Mouse (Mus musculus) left cerebral cortex, postnatal 10 days (tissue): ENCODE results near the gene Galnt15. TPM values are rescaled to one million over a fixed set of nuclear protein-coding genes. Genes with fewer than 3 reads are reported as not detected.

ENCODE experiments used
- DNase-seq, 2 experiments: peaks; one replicate each; pipeline ENCODE4 v3.0.0; 2021 to 2022; ENCODE audit warnings: low spot score in 2 of 2, mixed read lengths in 1 of 2; ENCODE audit errors: extremely low spot score in 1 of 2
- intact Hi-C: fragments of 180-260 bp; cut with DNase I; formaldehyde crosslinking; loops from one replicate; pipeline ENCODE4 v1.15.1; 2025
- total RNA-seq, 2 experiments: library from RNA; stranded (reverse); gene quantifications; 2 replicates each; pipeline ENCODE4 v1.2.3; 2021

Gene Galnt15
- total RNA-seq, 2 experiments from 2014 or later: 0.75 to 1.6 TPM

DNA sequence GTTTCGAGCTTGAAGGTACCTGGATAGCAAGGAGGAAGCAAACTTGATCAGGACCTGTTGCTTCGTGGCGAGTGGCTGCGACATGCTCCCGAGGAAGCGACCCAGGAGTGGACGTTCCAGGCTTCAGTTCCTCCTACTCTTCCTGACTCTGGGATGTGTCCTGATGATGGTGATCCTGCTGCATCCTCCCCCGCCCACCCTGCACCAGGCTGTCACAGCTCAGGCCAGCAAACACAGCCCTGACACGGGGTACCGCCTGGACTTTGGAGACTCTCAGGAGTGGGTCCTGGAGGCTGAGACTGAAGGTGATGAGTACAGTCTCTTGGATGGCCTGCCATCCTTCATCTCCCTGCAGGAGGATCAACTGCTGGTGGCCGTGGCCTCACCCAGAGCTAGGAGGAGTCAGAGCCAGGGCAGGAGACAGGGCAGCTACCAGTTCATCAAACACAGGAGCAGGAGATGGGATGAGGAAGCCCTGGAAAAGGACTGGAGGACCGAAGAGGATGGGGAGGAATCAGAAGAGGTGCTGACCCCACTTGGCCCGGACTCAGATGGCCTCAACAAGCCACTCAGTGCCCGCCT is 713 bp downstream of the Galnt15 start:
- no peak for DNase-seq
- intact Hi-C loops: no loop called here

DNA sequence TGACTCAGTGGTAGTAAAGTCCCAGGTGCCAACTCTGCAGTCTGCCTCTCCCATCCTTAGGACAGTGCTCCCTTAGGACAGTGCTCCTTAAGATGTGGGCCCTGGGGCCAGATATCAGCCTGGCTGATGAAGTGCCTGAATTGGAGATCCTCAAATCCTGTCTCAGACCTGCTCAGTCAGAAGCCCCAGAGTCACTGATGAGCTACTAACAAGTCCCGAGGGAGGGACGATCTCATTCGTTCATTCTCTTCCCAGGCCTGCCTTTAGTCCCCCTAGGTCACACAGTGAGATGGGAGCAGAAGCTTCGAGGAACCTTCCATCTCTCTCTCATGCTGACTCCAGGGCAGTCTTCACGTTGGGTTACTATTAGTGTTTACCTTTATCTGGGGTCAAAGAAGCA is 1.3 kb downstream of the Galnt15 start:
- intact Hi-C loops: no loop called here
- DNase-seq: no peak

DNA sequence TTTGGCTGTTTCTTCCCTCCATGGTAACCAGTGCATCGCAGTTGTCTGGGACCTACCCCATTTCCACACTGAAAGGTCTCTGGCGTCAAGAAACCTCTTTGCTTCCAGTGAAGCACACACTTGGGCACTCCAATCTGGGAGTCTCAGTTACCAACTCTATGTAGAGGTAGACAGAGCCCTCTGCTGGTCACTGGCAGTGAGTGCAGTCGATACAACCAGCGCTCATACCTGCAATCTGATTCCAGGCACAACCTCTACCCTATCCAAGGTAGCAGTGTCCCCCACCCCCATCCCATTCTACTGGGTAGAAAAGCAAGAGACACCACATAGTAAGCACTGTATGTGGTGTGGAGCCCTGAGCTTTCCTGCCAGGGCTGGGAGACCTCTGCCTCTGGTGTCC is 3.7 kb downstream of the Galnt15 start:
- intact Hi-C loops: loop anchor here (1.0 to 2.0 kb wide), 2 partner anchors 77 to 238 kb away; no protein-coding TSS in a partner anchor
- DNase-seq: peak; percentile 65 to 73

DNA sequence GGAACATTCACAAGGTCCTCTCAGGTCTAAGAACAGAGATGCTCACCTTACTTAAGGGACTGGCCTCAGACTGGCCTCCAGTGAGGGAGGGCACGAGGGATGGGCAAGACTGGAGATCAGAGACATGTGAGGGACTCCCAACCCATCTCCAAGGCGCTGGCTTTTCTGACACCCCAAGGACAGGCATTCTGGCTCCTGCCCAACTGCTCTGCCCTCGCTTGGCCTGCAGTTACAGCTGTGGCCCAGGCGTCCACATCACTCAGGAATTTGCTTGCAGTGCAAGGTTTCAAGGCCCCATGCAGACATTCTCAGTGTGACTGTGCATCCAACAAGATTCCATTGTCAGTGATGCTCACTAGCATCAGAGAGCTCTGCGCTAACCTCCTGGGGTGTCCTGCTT is 7.7 kb downstream of the Galnt15 start:
- intact Hi-C loops: no loop called here
- peak in 1 of 2 experiments; percentile 55 for DNase-seq

DNA sequence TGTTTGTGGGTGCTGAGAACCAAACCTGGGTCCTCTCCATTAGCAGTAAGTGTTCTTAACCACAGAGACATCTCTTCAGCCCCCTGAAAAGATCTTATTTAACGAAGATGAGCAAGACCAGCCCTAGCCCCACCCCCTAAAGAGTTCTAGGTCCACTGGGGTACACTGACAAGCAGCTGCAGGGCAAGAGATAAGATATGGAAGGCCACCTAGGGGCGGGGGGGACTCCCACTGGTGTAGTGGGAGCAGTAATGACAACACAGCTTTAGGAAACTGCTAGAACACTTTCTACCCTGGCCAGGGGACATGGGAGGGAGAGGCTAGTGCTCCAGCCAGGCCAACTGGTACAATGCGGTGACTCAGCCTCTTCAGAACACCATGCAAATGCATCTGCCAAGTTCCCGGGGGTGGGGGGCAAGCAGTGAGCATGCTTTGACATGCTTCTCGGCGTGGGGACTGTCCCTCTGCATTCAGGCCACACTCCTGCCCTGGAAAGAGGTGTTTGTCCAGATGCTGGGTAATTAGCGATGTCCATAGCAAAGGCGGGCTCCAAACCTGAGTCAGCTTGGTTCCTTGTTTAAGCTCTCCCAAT is 9.0 kb downstream of the Galnt15 start:
- no peak for DNase-seq
- intact Hi-C loops: no loop called here

DNA sequence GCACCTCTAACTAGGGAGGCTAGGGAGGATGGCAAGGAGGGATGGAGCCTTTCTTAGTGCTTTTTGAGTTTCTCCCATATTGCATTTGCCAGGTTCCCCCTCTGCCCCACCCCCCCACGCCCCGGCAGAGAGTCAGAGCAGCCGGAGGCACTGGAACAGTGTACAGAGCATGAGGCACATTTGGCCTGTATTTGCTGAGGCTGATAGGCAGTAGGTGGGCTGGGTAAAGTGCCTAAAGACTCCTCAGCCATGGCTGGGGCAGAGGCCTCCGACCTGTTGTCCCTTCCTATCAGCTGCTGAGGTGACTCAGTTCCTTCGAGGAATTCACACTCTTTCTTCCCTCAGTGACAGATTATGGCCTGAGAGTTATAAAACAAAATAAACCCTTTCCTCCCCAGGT is 13.3 kb downstream of the Galnt15 start:
- no peak for DNase-seq
- intact Hi-C loops: no loop called here

DNA sequence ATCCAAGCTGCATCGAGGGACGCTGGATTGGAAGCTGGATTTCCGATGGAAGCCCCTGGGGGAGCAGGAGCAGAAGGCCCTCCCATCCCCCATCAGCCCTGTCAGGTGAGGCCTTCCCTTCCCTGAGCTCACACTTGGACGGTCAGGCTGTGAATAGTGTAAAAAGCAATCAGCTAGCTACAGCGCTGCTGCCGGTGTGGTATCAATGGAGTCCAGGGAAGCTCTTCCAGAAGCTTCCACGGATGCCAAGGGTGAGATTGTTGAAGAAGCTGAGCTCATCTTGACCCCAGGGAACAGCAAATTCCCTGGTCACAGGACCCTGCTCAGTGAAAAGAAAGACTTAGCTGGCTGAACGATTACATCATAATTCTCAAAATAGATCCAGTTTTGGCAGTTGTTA is 17.6 kb downstream of the Galnt15 start:
- intact Hi-C loops: no loop called here

DNA sequence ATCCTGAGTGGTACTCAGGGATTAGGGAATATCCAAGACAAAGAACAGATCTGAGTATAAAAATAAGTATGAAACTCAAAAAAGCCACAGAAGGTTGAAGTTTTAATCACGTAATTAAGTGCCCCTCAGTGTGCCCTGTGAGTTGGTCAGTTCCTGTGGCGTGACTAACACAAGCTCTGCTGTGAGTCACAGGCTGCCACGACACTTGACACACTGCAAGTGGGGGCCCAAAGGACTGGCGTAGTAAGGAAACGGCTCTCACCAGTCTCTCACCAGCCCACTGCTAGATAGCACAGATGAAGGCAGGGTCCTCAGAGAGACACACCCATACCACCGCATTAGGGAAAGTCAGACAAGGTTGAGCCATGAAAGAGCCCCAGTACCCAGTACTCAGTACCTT is 21.4 kb downstream of the Galnt15 start:
- DNase-seq: no peak
- intact Hi-C loops: no loop called here

More for the DNA sequence above, 17.6 kb downstream of the Galnt15 start:
- DNase-seq: no peak

DNA sequence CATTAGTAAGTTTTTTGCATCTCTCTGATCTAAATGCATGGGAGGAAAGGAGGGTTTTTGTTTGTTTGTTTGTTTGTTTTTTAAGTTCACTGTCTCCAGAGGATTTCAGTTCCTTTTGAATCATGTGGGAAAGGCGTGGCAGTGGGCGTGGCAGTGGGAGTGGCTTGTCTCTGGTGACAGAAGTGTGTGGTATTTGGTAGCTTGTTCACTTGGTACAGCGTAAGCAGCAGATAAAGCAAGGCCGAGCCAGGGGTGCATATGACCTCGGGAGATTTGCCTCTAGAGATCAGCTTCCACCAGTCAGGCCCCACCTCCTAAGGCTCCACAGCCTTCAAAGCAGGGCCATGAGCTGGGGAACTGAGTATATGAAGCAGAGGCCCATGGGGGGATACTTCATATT is 25.1 kb downstream of the Galnt15 start:
- intact Hi-C loops: no loop called here
- DNase-seq: no peak

DNA sequence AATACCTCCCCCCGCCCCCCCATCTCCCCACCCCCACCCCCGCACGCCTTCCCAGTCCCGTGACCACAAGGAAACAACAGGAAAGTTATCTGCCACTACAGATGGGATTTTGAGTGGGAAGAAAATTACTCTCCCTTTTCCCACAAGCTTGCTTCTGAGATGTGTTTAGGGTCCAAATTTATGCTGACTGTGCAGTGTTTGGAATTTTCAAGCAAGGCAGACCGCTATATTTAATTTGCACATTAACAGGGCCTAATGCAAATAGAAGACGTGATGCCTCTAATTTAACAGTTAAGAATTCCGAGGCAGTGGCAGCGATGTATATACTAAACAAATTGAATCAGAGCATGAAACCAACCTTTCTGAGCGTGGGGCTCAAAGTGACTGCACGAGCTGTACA is 26.0 kb downstream of the Galnt15 start:
- DNase-seq: no peak
- intact Hi-C loops: no loop called here

DNA sequence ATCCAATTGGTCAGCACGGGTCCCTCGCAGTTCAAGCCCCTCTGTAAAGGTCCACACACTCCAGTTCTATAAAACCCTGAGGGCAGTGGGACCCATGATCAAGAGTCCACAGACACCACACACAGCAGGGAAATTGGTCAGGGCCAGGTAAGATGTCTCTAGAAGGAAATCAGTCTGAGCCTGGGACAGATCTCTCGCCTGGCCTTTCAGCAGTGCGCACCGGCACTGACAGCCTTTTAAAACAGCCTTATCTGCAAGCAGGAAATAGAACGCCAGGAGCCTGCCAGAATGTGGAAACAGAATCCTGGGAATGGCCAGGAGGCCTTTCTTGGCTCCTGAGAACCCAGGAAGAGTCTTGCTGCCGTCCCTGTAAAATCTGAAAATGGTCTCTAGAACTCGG is 27.0 kb downstream of the Galnt15 start:
- no peak for DNase-seq
- intact Hi-C loops: no loop called here

DNA sequence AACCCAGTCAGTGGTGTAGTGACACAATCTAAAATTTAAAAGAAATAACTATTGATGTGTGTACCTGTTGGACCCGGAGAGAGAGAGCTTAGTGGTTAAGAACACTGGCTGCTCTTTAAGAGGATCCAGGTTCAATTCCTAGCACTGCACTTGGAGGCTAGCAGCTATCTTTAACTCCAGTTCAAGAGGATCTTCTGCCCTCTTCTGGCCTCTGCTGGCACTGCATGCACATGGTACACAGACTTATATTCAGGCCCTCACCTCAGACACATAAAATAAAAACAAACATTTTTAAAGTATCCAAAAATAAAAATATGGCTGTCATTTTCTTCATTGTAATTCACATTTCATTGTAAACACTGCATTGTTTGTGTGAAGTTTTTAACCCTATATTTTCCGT is 27.9 kb downstream of the Galnt15 start:
- intact Hi-C loops: no loop called here
- no peak for DNase-seq

DNA sequence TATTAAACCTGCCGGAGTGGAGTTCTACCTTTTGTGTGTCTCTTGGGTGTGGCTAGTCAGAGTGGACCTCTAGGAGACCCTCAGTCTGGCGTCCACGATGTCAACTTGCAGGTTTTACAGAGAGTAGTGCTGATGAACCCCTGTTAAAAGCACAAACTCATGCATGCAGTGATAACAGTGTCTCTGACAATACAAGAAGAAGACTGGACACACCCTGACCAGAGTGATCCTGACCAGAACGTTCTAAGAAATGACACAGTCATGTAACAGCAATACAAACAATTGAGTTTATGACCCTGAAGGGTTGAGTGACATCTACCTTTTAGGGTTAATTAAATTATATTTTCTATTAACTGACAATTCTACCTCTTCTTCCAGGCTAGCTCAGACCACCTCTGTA is 28.9 kb downstream of the Galnt15 start:
- intact Hi-C loops: no loop called here
- DNase-seq: no peak

DNA sequence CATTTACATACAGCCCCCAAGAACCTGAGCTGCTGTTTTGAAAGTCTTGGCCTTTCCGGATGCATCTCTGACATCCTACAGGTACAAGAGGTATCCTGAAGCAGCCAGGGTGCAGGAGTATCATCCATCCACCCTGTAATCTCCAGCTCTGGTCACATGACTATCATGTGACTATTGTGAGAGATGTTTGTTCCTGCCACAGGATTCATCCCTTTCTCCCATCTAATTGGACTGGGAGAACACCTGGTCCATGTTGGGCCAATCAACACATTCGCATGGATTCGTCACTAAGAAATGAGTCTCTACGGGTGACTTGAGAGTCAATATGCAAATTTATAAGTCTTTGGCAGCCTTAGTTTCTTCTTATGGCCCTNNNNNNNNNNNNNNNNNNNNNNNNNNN is 32.6 kb downstream of the Galnt15 start:
- intact Hi-C loops: no loop called here
- no peak for DNase-seq

DNA sequence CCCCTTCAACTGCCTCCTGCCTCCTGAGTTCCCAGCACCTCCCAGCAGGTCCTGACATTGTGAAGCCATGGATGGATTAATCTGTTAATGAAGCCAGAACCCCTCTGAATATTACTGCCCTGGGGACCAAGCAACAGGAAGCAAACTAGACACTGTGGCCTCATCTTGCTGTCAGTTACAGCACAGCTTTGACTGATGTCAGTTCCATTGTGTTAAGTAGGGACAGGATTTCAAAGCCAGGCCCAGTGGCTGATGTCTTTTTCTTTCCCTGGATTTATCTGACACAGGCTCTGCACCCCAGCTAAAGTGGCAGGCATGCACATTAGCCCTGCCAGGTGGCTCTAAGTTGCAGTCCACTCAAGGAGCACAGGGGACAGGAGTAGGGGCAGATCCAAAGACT is 44.0 kb downstream of the Galnt15 start:
- DNase-seq: no peak
- intact Hi-C loops: no loop called here

DNA sequence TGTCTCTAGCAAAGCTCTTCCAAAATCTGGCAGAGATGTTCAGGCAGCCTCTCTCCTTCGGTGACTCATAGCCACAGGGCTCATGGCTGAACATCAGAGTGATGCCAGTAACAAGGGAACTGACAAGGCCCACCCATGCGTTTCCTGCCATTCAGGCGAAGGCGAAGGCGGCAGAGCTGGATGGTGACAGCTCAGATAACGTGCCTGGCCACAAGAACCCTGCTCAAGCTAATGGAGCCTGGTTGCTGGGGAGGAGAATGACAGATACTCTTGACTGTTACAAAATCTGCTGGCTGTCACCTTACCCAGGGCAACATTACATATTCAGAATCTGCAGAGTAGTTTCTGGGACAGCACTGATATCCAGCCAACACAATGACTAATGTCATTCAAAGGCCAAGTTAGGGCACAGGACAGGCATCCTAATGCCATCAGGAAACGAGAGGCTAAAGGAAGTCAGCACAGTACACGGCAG is 44.5 kb downstream of the Galnt15 start:
- DNase-seq: peak in 1 of 2 experiments; percentile 39

DNA sequence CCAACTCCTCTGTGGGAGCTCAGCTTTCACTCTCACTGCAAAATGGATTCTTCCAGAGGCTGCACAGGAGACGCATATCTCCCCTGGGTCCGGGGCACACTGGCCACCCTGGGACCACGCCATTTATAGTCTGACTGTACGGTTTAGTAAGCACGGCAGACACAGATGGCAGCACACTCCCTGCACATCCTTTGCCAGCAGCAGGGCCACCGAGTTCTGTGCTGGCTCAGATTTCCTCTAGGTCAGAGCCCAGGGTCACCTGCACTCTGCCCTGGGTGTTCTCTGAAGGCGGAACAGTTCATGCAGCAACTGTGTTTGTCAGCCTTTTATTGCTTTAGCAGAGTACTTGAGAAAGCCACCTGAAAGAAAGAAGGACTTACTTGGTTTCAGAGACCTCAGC is 45.1 kb downstream of the Galnt15 start:
- intact Hi-C loops: no loop called here

More for the DNA sequence above, 44.5 kb downstream of the Galnt15 start:
- intact Hi-C loops: no loop called here

DNA sequence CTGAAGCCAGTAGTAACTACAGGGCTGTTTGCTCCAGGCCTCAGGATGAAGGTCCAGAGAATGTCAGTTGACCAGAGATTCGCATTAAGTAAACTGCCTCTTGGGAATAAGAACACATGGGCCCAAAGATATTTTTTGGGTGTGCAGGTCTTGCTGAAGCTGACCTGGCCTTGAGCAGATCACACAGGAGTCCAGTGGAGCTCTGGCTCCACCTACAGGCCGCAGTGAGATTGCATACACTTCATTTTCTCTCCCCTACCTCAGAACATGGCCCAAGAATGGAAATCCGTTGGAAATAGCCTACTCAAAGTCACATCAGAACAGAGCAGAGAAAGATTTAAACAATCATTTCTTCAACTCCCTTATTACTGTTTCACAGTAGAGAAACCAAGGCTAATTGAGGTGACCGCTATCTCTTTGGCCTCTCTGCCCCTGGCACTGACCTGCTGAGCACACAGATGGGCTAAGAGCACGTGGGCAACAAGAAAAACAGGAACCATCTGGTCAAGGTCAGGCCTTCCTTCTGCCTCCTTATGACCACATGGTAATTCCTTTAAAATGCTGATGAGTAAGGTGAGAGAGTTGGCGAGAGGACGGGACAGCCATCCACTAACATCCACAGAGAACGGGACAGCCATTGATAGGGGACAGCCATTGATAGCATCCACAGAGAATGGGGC is 48.2 kb downstream of the Galnt15 start:
- DNase-seq: peak; percentile 51 to 61
- intact Hi-C loops: loop anchor here (5.0 kb wide), 3 partner anchors 120 to 420 kb away; no protein-coding TSS in a partner anchor

More for the DNA sequence above, 45.1 kb downstream of the Galnt15 start:
- no peak for DNase-seq

DNA sequence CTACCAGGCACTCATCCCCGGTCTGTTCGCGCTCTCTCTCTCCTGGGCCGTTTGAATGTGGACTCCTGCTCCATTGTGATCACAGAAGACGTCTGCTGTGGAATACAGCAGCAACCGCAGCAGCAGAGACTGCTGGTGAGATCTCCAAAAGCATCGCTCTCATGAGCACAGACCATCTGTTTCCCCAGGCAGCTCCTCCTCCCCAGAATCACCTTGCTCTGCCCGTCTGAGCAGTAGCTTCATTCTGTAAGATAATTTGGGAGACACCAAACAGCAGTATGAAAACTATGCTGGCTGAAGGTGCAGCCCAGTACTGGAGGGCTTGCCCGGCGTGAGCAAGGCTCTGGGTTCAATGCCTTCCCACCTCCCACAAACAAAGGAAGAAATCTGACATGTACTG is 52.2 kb downstream of the Galnt15 start:
- no peak for DNase-seq
- intact Hi-C loops: no loop called here

DNA sequence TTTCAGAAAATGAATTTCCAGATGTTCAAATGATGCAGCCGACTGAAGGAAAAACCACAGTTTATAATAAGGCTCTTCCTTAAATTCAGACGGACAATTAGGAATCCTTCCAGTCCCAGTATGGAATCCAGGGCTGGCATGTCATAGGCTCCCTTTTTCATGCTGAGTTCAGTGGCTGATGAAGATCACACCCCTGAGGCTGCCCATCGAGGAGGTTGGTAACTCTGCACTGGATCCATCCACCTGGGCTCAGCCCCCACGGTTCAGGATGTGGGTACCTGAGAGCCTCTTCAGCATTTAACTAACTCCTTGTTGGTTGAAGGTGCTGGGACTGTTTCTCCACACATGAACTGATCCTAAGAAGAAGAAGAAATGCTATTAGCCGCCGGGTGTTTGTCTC is 54.1 kb downstream of the Galnt15 start:
- intact Hi-C loops: no loop called here
- DNase-seq: no peak
